Mouse (Mus musculus) intestine, embryonic 15.5 days (tissue): ENCODE results near the gene Gm20538. TPM values are rescaled to one million over a fixed set of nuclear protein-coding genes. Genes with fewer than 3 reads are reported as not detected.

ENCODE experiments used
- ATAC-seq: fragments of 200-750 bp; cut with Nextera tagmentation; 2 replicates; pipeline ENCODE4 v1.8.0; 2017; ENCODE audit warnings: moderate TSS enrichment, moderate library complexity
- H3K27ac ChIP-seq: fragments of 300-500 bp; sonication (generic); 2 replicates; pipeline ENCODE4 v1.5.1; 2015; ENCODE audit warnings: mild to moderate bottlenecking, inconsistent platforms
- H3K27me3 ChIP-seq: fragments of 300-500 bp; sonication (generic); replicated peaks from 2 replicates; pipeline ENCODE4 v1.6.1; 2015; ENCODE audit warnings: inconsistent platforms
- H3K36me3 ChIP-seq: fragments of 300-500 bp; sonication (generic); 2 replicates; pipeline ENCODE4 v1.6.1; 2015; ENCODE audit warnings: inconsistent platforms
- H3K4me1 ChIP-seq: fragments of 300-500 bp; sonication (generic); replicated peaks from 2 replicates; pipeline ENCODE4 v1.6.1; 2015; ENCODE audit warnings: inconsistent platforms
- H3K4me2 ChIP-seq: fragments of 300-500 bp; sonication (generic); replicated peaks from 2 replicates; pipeline ENCODE4 v1.6.1; 2015; ENCODE audit warnings: mild to moderate bottlenecking, inconsistent platforms
- H3K4me3 ChIP-seq: fragments of 300-500 bp; sonication (generic); replicated peaks from 2 replicates; pipeline ENCODE4 v1.5.1; 2015; ENCODE audit warnings: inconsistent platforms
- H3K9ac ChIP-seq: fragments of 300-500 bp; sonication (generic); 2 replicates; pipeline ENCODE4 v1.6.1; 2015; ENCODE audit warnings: inconsistent platforms
- H3K9me3 ChIP-seq: fragments of 300-500 bp; sonication (generic); 2 replicates; pipeline ENCODE4 v1.6.1; 2016; ENCODE audit warnings: inconsistent platforms
- WGBS: fragments of 180-500 bp; shearing (Covaris S2); methylation state at CpG from one replicate; pipeline ENCODE4 v1.1.7; 2015; 5-methylcytosine and 5-hydroxymethylcytosine counted together
- polyA plus RNA-seq: library from polyadenylated mRNA; unstranded; fragments of >200 nt; fragmentation: Nextera tagmentation; extraction: Ambion mirVana; gene quantifications from 2 replicates; pipeline ENCODE4 v1.2.1, GENCODE M21; 2015

Gm20538 gene
- polyA plus RNA-seq, 1 experiment from 2014 or later = not detected

DNA sequence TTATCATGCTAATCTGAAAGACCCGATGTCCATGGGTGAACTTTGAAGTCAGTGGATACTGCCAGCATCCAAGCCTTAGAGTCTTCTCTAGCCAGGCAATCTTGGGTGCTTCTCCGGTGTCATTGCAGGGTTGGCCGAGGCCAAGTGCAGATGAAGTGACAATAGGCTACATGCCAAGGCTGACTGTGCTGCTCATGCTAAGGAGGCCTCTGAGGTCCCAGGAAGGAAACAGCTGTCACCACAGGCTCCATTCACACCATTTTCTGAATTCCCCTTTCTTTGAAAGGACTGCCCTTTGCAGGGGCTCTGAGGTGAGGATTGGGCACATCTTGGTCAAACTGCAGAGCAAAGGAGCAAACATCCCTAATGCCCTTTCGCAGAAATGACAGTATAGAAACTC, 49.9 kb downstream of the Gm20538 start:
- Histone ChIP-seq H3K4me1 (no peaks in the 10 kb centered on the region), H3K27ac (no peak overlapping the region), H3K4me2 (no peak overlapping the region), H3K9ac (no peak overlapping the region), H3K36me3 (no peaks in the 10 kb centered on the region), H3K27me3 (0 out of 2 replicates have a peak, but pooled peaks cover 4% of the 10 kb centered on the region), H3K4me3 (no peak overlapping the region), H3K9me3 (no peaks in the 10 kb centered on the region)
- whole genome bisulfite sequencing = 74% methylated on average over 4 of the region's 4 CpGs
- no peak for ATAC-seq

DNA sequence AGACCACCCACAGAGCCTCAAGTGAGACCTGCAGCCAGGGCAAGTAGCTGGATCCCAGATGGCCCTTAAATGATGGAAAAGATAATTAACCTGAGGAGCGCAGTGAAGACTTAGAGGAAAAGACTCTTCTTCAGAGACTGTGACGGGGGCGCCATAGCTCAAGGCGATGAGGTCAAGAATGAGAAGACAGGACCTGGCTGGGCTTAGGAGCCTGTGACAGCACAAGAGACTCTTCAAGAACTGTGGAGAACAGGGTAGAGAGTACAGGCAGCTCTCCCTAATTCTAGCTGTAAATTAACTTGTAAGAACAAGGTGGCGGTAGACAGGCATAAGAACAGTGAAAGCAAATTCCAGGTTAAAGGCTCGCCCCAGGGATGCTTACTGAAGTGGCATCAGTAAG, 50.7 kb downstream of the Gm20538 start:
- Histone ChIP-seq H3K9ac (no peak overlapping the region), H3K9me3 (no peaks in the 10 kb centered on the region), H3K4me1 (no peaks in the 10 kb centered on the region), H3K4me3 (no peak overlapping the region), H3K27ac (no peak overlapping the region), H3K4me2 (no peak overlapping the region), H3K36me3 (no peaks in the 10 kb centered on the region), H3K27me3 (0 out of 2 replicates have a peak, but pooled peaks cover 4% of the 10 kb centered on the region)
- ATAC-seq = no peak
- WGBS = 64% methylated on average over 6 of the region's 6 CpGs

DNA sequence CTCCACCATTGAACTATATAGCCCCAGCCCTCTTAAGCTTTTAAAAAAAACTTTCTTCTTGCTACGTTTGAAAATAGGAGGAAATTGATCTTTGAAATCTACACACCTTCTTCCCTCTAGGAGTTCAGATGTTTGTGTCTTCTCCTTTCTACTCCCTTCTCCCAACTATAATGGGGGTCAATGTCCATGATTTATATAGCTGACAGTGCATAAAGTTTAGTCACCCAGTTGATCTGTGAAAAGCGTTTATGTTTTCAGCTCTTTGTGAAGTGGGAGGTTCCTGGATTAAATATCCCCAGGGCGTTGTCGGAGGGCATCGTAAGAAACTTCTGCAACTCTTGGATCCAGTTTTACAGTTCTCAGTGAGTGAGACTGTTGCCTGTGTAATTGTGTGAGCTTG, 52.4 kb downstream of the Gm20538 start:
- no peaks in the 10 kb centered on the region for H3K36me3 ChIP-seq
- H3K4me2 ChIP-seq = no peak overlapping the region
- H3K27ac ChIP-seq = no peak overlapping the region
- 38% methylated on average over 5 of the region's 5 CpGs for WGBS
- H3K4me1 ChIP-seq = no peaks in the 10 kb centered on the region
- ATAC-seq = no peak
- no peak overlapping the region for H3K4me3 ChIP-seq
- no peaks in the 10 kb centered on the region for H3K9me3 ChIP-seq
- 0 out of 2 replicates have a peak, but pooled peaks cover 4% of the 10 kb centered on the region for H3K27me3 ChIP-seq
- H3K9ac ChIP-seq = no peak overlapping the region

DNA sequence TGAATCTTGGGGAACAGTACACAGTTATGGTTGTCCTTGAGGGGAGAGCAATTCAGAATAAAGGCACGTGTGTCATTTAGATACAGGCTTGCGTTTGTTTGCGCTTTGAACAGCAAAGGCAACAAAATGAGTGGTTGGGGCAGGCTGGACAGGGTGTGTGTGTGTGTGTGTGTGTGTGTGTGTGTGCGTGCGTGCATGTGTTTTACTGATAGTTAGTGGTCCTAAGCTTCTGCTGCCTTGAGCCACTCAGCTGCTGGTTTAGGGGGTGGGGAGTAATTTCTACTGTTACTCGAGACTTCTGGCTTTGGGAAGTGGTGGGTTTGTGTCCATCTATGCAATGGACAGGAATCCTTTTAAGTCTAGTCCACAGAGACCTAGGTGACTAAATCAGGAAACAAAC, 53.7 kb downstream of the Gm20538 start:
- no peak overlapping the region for H3K9ac ChIP-seq
- H3K27ac ChIP-seq = no peak overlapping the region
- no peaks in the 10 kb centered on the region for H3K36me3 ChIP-seq
- no peak overlapping the region for H3K4me2 ChIP-seq
- H3K4me1 ChIP-seq = no peaks in the 10 kb centered on the region
- WGBS = 35% methylated on average over 6 of the region's 6 CpGs
- H3K9me3 ChIP-seq = no peaks in the 10 kb centered on the region
- ATAC-seq = no peak
- 0 out of 2 replicates have a peak, but pooled peaks cover 4% of the 10 kb centered on the region for H3K27me3 ChIP-seq
- no peak overlapping the region for H3K4me3 ChIP-seq

DNA sequence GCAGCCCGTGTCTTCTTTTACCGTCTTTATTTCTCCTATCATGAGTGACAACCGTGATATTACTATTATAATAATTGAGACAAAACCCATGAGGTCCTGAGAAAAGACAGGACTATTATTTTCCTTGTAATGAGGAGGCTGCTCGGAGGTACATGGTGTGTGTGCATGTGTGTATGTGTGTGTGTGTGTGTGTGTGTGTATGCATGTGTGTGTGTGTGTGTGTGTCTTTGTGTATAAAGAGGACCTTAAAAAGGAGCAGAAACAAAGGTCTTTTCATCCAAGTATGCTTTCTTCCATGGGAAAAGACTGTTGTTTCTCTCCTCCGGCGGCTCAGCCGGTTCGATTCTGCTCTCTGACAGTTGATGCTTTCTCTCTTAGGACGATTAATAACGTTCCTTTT, 55.7 kb downstream of the Gm20538 start:
- Histone ChIP-seq H3K27me3 (0 out of 2 replicates have a peak, but pooled peaks cover 7% of the 10 kb centered on the region), H3K9me3 (no peaks in the 10 kb centered on the region), H3K4me2 (no peak overlapping the region), H3K36me3 (no peaks in the 10 kb centered on the region), H3K9ac (no peak overlapping the region), H3K4me3 (no peak overlapping the region), H3K4me1 (no peaks in the 10 kb centered on the region), H3K27ac (no peak overlapping the region)
- ATAC-seq = no peak
- 73% methylated on average over 10 of the region's 10 CpGs for WGBS

DNA sequence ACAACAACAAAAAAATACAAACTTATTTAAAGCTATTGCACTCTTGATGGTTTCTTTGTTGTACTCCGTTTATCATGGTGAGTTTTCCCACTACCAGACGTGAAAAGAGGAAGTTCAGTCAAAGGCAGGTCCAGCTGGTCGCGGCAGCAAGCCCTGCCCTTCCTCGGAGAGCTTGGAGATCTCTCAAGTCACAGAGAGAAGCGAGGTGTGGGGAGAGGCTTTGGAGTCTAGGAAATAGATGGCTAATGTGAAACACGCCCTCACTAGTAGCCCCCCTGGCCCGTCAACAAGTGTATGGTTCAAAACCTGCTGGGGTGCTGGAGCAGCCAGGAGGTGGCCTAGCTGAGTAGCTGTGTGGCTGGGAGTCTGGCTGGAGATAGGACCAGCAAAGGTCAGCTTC, 56.1 kb downstream of the Gm20538 start:
- Histone ChIP-seq H3K9me3 (no peaks in the 10 kb centered on the region), H3K4me2 (no peak overlapping the region), H3K27ac (no peak overlapping the region), H3K4me3 (no peak overlapping the region), H3K4me1 (no peaks in the 10 kb centered on the region), H3K36me3 (no peaks in the 10 kb centered on the region), H3K9ac (no peak overlapping the region), H3K27me3 (0 out of 2 replicates have a peak, but pooled peaks cover 3% of the 10 kb centered on the region)
- ATAC-seq = no peak
- 45% methylated on average over 8 of the region's 8 CpGs for WGBS

Other genes starting within 250 kb of the Gm20538 start
- gene Scd4, start 219.7 kb downstream of the Gm20538 start, polyA plus RNA-seq = 0.10 and 0.19 TPM in 2 replicates
- gene Scd1, start 145.0 kb downstream of the Gm20538 start, polyA plus RNA-seq = 5.2 TPM in 2 replicates
- gene Wnt8b, start 59.4 kb downstream of the Gm20538 start, polyA plus RNA-seq = not detected in 2 replicates
- 0.40 and 0.49 TPM in 2 replicates for gene Sec31b, start 7.0 kb downstream of the Gm20538 start, polyA plus RNA-seq
- 562 and 659 TPM in 2 replicates for gene Ndufb8, start 2.6 kb upstream of the Gm20538 start, polyA plus RNA-seq
- gene Hif1an, start 10.0 kb upstream of the Gm20538 start, polyA plus RNA-seq = 25.4 and 26.3 TPM in 2 replicates
- 0.04 and 0.11 TPM in 2 replicates for gene Pax2, start 203.2 kb upstream of the Gm20538 start, polyA plus RNA-seq